Mouse (Mus musculus): ENCODE measurements around the gene Rph3al.

Rph3al gene

GRCm38 (mm10) chr11:75904501-75904900 is 33.7 kb downstream of the Rph3al start:
- no peak for DNase-seq

DNA sequence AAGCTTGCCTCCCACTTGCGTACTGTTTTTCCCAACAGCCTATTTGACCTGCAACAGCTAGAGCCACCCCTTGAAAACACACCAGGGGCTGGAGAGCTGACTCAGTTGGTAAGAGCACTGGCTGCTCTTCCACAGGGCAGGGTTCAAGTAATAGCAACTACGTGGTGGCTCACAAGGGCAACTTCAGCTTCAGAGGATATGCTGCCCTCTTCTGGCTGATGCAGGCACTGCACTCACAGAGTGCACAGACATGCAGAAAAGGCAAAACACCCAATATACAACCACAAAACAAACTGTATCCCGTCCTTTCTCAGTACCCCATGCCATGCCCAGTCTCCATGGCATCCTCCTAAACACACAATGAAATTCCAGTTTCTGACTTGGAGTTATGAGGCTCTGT is 34.7 kb downstream of the Rph3al start:
- DNase-seq: no peak

GRCm38 (mm10) chr11:75901339-75901738 is 36.9 kb downstream of the Rph3al start:
- DNase-seq: no peak

DNA sequence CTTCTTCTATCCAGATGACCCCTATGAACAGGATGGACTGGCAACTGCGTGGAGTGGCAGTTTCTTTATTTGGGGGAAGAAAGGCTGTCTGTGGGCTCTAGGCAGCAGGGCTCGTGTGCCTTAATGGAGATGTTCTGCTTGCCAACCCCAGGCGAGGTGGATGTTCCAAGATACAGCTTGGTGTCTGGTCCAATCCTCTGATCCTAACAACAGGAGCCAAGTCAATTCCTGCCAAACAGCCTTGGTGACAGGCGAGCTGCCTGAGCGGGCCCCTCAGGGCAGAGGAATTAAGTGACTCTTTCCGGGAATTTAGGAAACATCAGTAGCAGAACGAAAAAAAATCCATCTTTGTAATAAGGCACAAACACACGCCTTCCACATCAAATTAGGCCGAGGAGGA is 38.6 kb downstream of the Rph3al start:
- no peak for DNase-seq

DNA sequence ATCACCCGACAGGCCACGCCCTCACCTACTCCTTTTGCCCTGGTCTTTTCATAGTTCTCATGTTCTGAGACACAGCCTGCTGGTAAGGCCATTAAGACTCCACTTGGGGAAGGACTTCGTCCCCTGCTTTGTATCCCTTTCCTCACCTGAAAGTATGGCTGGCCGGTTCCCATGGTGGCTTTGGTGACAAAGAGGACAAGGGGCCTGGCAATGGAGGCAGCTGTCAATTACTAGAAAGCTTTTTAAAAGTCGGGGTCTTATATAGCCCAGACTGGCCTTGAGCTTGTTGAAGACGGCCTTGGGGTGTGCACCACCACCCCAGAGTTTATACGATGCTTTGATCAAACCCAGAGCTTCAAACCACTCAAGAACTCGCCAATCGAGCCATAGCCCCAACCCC is 39.7 kb downstream of the Rph3al start:
- no peak for DNase-seq

- DNase-seq: no peak
These were observed 43.3 kb downstream of the Rph3al start for GRCm38 (mm10) chr11:75894791-75895420.

DNA sequence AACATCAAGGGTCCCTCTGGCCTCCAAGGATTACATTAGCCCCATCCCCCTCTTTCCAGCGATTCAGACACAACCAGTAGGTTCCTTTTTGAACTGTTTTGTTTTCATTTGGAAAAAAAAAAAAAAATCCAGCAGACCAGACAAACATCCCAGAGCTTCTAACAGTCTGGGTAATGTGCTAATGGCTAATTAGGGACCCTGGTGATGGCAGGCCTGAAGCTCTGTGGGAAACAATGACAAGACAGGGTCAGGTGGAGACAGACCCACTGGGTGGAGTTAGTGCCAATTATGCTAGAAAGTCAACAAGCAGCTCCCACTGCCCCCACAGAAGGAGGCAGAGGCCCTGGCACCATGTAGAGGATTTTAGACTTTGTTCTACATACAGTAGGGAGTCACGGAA is 44.3 kb downstream of the Rph3al start:
- DNase-seq: no peak

DNA sequence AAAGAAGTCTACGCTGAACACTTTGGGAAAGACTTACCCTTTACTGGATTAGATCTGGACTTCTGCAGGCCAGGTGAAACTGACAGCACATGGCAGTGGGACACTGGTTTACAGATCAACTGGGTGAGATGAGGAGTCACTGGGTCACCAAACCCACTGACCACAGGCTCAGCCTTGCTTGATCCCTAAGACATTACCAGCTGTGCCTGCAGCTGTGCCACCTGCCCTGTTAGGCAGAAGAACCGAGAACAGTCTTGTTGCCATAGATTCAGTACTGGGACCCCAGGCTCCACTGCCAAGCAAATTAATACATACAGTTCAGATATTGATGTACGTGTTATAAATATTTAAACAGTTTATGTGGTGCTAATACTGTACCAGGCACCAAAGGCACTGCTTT is 50.9 kb downstream of the Rph3al start:
- no peak for DNase-seq

DNA sequence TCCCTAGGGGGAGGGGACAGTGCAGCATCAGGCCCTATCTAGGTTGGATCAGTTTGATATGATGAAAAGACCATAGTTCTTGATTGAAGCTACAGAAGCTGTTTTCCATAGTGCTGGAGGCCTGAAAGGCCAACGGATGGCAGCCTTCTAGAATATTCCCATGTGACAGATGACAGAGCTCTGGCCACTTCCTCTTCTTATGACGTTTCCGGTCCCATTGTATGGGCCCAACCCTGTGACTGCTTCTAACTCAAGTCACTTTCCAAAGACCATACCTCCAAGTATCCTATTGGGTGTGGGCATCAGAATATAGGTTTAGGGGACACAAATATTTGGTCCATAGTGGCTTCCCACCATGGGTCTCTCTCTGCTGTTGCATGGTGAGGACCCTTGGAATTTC is 57.0 kb downstream of the Rph3al start:
- DNase-seq: no peak

DNA sequence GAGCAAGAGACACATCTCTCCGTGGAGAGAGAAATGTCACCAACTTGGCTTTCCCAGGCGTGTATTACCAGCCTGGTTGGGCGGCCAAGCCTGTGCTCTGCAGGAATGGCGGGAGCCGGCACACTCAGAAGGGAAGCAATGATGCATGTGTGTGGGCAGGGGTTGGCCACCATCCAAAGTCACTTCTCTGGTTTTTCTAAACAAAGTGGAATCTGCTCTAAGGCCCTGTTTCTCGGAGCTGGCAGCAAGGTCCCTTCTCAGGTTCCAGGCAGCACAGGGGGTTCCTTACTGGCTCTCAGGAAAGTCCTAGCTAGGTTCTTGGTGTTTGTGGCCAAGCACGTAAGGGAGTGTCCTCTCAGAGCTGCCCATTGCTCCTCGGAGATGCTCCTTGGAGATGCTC is 58.2 kb downstream of the Rph3al start:
- DNase-seq: peak; percentile 53

DNA sequence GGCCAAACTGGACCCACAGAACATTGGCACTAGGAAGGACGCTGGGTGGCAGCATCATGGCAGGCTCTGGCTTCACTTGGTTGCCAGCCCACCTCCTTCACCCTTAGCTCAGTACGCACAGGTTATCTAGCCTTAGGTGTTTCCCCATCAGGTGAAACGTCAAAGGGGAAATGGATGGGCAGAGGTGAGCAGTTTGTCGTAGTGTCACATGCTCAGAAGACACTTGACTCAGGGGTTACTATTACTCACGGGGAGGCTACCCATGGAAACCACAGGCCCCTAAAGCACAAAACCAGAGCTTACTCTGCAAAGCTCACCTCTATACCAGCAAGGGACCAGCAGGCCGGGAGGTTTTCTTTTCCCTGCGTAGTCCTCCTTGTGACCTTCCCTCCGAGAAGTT is 59.8 kb downstream of the Rph3al start:
- no peak for DNase-seq

- DNase-seq: no peak
These were observed 62.0 kb downstream of the Rph3al start for GRCm38 (mm10) chr11:75876043-75876780.

DNA sequence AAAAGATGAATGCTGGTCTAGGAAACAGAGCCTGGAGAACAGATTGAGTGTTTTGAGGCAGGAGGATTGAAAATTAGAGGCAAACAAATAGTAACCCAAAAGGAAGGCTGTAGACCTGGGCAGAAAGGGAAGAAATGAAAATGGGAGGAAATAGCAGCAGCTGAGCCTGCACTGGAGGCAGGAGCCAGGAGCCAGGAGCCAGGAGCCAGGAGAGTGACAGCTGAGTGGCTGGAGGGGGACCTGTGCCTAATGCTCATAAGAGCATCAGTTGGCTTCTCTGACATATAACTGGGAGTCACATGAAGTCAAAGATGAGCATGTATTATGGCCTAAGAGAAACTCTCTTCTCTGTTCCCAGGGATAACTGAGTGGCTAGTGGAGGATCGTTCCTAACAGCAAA is 66.5 kb downstream of the Rph3al start:
- no peak for DNase-seq

DNA sequence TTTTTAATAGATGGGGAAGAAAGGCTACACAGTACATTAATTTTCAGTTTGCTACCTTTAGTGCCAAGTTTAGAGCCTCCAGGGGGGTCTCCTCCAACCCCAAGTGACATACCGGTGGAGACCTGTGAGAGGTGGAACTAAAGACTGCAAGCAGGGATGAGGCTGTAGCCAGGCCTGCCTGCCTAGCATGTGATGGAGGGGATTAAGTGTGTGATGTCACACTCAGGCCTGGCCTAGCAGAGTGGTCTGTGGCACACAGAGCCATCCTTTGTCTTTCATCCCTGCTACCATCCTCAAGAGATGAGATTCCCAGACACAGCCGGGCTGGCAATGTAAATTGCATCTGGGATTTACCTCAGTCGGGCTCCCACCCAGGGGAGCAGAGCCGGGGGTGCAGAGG is 67.3 kb downstream of the Rph3al start:
- no peak for DNase-seq

GRCm38 (mm10) chr11:75870386-75870785 is 67.8 kb downstream of the Rph3al start:
- no peak for DNase-seq

DNA sequence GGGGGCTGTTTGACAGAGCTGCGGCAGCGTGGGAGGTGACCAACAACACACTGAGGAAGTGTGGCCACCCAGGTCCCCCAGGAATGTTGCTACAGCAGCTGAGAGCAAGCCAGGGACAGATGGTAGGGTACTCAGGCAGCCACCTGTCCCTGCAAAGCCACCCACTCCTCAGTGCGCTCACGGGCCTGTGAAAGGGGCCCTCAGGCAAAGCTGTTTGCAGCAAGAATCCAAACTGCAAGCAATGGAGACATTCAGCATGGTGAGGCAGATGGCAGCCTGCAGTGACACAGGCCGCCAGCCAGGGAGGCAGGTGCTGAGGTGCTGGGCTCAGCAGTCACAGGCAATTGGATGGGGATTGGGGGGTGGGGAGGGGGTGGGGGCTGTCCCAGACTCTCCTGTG is 68.3 kb downstream of the Rph3al start:
- peak; percentile 86 for DNase-seq

DNA sequence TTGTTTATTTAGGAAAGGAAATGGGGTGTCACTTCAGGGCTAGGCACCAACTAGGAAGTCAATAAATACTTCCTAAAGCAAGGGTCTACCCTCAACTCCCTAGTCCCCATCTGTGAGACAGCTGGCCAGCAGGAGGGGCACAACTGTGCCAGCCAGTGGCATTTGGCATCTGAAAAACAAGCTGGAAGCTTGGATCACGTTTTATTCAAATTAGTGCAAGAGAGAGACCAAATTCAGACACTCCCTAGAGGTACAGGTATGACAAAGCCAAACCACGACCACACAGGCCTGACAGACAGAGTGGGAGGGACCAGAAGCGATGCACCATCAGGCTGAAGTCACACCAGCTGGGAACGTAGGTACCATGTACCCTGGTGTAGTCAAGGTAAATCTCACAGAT is 71.4 kb downstream of the Rph3al start:
- no peak for DNase-seq

DNA sequence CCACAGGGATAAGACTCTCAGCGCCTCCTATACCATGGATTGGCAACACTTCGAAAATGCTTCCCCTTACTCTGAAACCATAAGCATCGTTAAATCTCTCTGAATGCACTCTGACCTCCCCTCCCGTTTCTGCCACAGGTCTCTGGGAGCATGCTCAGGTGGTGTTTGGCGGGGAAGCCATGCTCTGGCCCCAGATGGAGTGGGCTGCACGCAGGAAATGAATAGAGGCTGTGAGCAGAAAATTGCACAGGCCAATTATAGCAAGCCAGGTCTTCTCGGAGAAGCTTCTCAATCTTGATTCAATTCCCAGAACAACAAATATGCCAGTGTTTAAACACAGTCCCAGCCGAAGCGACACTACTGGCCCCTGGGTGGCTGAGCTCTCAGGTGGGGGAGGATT is 72.4 kb downstream of the Rph3al start:
- no peak for DNase-seq

GRCm38 (mm10) chr11:75865253-75865619 is 73.0 kb downstream of the Rph3al start:
- DNase-seq: no peak

GRCm38 (mm10) chr11:75864529-75865252 is 73.5 kb downstream of the Rph3al start:
- DNase-seq: no peak

GRCm38 (mm10) chr11:75862466-75862865 is 75.8 kb downstream of the Rph3al start:
- no peak for DNase-seq

GRCm38 (mm10) chr11:75861653-75862052 is 76.6 kb downstream of the Rph3al start:
- no peak for DNase-seq

DNA sequence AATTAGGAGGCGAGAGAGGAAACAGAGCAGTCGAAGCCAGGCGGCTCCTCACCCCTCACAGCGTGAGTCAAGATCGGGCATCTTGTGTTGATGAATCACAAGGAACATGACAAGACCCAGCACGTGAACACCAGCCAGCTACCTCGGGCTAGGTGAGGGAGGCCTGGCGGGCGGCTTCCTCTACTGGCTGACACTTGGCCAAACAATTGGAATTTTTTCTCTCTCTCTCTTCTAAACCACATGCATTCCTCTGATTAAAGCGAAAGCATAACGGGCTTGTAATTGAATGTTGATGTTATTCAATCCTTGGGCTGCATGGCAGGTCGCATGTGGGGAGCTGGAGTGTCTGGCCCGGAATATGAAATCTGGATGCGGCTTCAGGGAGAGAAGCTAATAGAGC is 77.0 kb downstream of the Rph3al start:
- DNase-seq: no peak

DNA sequence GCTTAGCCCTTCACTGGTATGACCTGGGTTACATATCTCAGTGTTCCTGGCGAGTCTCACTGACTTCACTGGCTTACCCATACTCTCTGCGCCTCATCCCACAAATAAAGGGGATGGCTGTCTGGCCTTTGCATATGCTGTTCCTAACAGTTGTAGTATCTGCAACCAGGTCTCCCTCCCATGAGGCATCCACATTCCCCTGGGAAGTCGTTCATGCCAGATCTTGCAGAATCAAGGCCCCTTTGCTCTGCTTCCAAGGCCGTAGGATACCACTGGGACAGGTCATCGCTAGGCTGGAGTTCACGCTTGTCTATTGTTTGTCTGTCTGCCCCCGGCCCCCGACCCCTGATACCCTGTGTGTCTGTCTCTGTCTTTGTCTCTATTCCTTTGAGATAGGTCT is 78.8 kb downstream of the Rph3al start:
- no peak for DNase-seq
